Mouse (Mus musculus) inflammation-experienced regulatory T-cells, adult 6 months (primary cell): Measurements from ENCODE around the gene Aspa. TPM values are rescaled to one million over a fixed set of nuclear protein-coding genes. Genes with fewer than 3 reads are reported as not detected.
"Not testable (repeated sequence)": the region's sequence is repeated elsewhere in the genome, so short reads cannot be mapped to it uniquely, and the experiment has no call there.

Source experiments
- ATAC-seq: one replicate; pipeline ENCODE4 v1.8.0; 2017
- polyA plus RNA-seq, 3 experiments: library from polyadenylated mRNA; unstranded; fragments of 100-300 nt; shearing (Covaris generic); gene quantifications; one replicate each; pipeline ENCODE4 v1.2.1; 2017

The Aspa gene
- polyA plus RNA-seq: not detected

GRCm38 (mm10) chr11:73329442-73329841 lies at the start of gene Aspa, which contains the start of the genes Gm49340 and Spata22:
TSS of gene Aspa (minus strand) at chr11:73329596.
TSS of gene Gm49340 (plus strand) at chr11:73329741.
TSS of gene Spata22 (plus strand) at chr11:73329741.
- no peak for ATAC-seq

- no peak for ATAC-seq
Observed at GRCm38 (mm10) chr11:73370946-73371345, 41.5 kb upstream of the Aspa start, which contains the start of gene Olfr376. TSS of gene Olfr376 (plus strand) at chr11:73371246.

- ATAC-seq: no peak
Observed at GRCm38 (mm10) chr11:73350483-73350882, 21.1 kb upstream of the Aspa start, which contains the start of gene Olfr20. TSS of gene Olfr20 (plus strand) at chr11:73350783.

- no peak for ATAC-seq
Observed at GRCm38 (mm10) chr11:73336919-73337318, 7.5 kb upstream of the Aspa start.

- no peak for ATAC-seq
Observed at GRCm38 (mm10) chr11:73333357-73333756, 4.0 kb upstream of the Aspa start.

- no peak for ATAC-seq
Observed at GRCm38 (mm10) chr11:73327361-73327760, 2.0 kb downstream of the Aspa start.

GRCm38 (mm10) chr11:73326485-73326886 lies 2.9 kb downstream of the Aspa start:
- no peak for ATAC-seq

- ATAC-seq: no peak
Observed at GRCm38 (mm10) chr11:73323906-73324830, 5.2 kb downstream of the Aspa start.

GRCm38 (mm10) chr11:73321064-73321463 lies 8.3 kb downstream of the Aspa start:
- ATAC-seq: not testable (repeated sequence)

- not testable (repeated sequence) for ATAC-seq
Observed at GRCm38 (mm10) chr11:73318581-73318980, 10.8 kb downstream of the Aspa start.

GRCm38 (mm10) chr11:73315961-73316360 lies 13.4 kb downstream of the Aspa start:
- no peak for ATAC-seq

GRCm38 (mm10) chr11:73303123-73303522 lies 26.3 kb downstream of the Aspa start:
- no peak for ATAC-seq

GRCm38 (mm10) chr11:73289621-73290020 lies 39.8 kb downstream of the Aspa start:
- ATAC-seq: no peak

GRCm38 (mm10) chr11:73284351-73284750 lies 45.0 kb downstream of the Aspa start:
- ATAC-seq: no peak

- no peak for ATAC-seq
Observed at GRCm38 (mm10) chr11:73283926-73284325, 45.5 kb downstream of the Aspa start.

- ATAC-seq: no peak
Observed at GRCm38 (mm10) chr11:73283369-73283768, 46.0 kb downstream of the Aspa start.

GRCm38 (mm10) chr11:73281528-73282027 lies 47.8 kb downstream of the Aspa start:
- peak; percentile 65 for ATAC-seq

- ATAC-seq: no peak
Observed at GRCm38 (mm10) chr11:73280710-73281109, 48.7 kb downstream of the Aspa start.

GRCm38 (mm10) chr11:73274821-73275220 lies 54.6 kb downstream of the Aspa start:
- no peak for ATAC-seq

- ATAC-seq: no peak
Observed at GRCm38 (mm10) chr11:73267267-73267666, 62.1 kb downstream of the Aspa start, which contains the start of gene Trpv3. TSS of gene Trpv3 (plus strand) at chr11:73267388.

- ATAC-seq: no peak
Observed at GRCm38 (mm10) chr11:73261385-73261784, 68.0 kb downstream of the Aspa start.

- no peak for ATAC-seq
Observed at GRCm38 (mm10) chr11:73260457-73260856, 68.9 kb downstream of the Aspa start.

GRCm38 (mm10) chr11:73258664-73259063 lies 70.7 kb downstream of the Aspa start:
- ATAC-seq: no peak
